Comparison of ENCODE assay signal across 8 mouse cellular contexts in genomic region chrX:138170146-138170545, GRCm38 (mm10). TPM values are rescaled to one million over a fixed set of nuclear protein-coding genes. Genes with fewer than 3 reads are reported as not detected.
A peak's percentile ranks its signal among the peaks of the same experiment; 100 is the strongest.
DNase-seq lines count a peak whose midpoint lies in the region; ATAC-seq lines count a peak whose summit lies in the region.

No protein-coding gene starts in this region.

- no peak overlapping the region for H3K4me2 ChIP-seq in hindbrain, embryonic 13.5 days

- H3K4me1 ChIP-seq in hindbrain, embryonic 10.5 days (replicated peaks) = no peaks in the 10 kb centered on the region
- no peaks in the 10 kb centered on the region for H3K4me1 ChIP-seq in hindbrain, embryonic 13.5 days (replicated peaks)

- no peak overlapping the region for H3K9ac ChIP-seq in hindbrain, embryonic 13.5 days

- WGBS in hindbrain, embryonic 10.5 days = 11% methylated on average over 3 of the region's 3 CpGs
- 16% methylated on average over 3 of the region's 3 CpGs for WGBS in hindbrain, embryonic 13.5 days

- no peaks in the 10 kb centered on the region for H3K36me3 ChIP-seq in hindbrain, embryonic 10.5 days
- H3K36me3 ChIP-seq in hindbrain, embryonic 13.5 days = no peaks in the 10 kb centered on the region

- H3K4me3 ChIP-seq in hindbrain, embryonic 10.5 days = no peak overlapping the region
- H3K4me3 ChIP-seq in hindbrain, embryonic 13.5 days = no peak overlapping the region

- no peak overlapping the region for H3K27ac ChIP-seq in hindbrain, embryonic 10.5 days
- no peak overlapping the region for H3K27ac ChIP-seq in hindbrain, embryonic 13.5 days

- H3K9me3 ChIP-seq in hindbrain, embryonic 10.5 days = no peaks in the 10 kb centered on the region
- no peaks in the 10 kb centered on the region for H3K9me3 ChIP-seq in hindbrain, embryonic 13.5 days

- H3K27me3 ChIP-seq in hindbrain, embryonic 10.5 days (ENCODE audit: insufficient read depth, poor library complexity, severe bottlenecking) = no peaks in the 10 kb centered on the region
- no peaks in the 10 kb centered on the region for H3K27me3 ChIP-seq in hindbrain, embryonic 13.5 days

- DNase-seq in hindbrain, embryonic 10.5 days (ENCODE audit: low spot score) = peak; percentile 2
- DNase-seq in lung, postnatal 10 days = peak; percentile 1
- DNase-seq in lung, postnatal 25 days (ENCODE audit: low spot score) = no peak
- peak; percentile 1 for DNase-seq in c-Kit-positive CD71-negative TER-119-negative erythroid progenitor cells, embryonic 14.5 days (ENCODE audit: low read depth)
- DNase-seq in retina, embryonic 14.5 days (ENCODE audit: low spot score) = peak; percentile 68
- no peak for DNase-seq in spleen, postnatal 10 days (ENCODE audit: low spot score in 2 of 2)
- no peak for DNase-seq in cerebellum, adult 8-10 months

- ATAC-seq in hindbrain, embryonic 13.5 days (ENCODE audit: low FRiP score) = no peak

RNA-seq across cellular contexts. Expression of gene Tex13a, which starts 39.2 kb away (rescaled TPM):
- polyA plus RNA-seq in hindbrain, embryonic 10.5 days (2016; fragmentation: Nextera tagmentation; extraction: Ambion mirVana) = not detected in 2 replicates
- polyA plus RNA-seq in hindbrain, embryonic 13.5 days (2015; fragmentation: Nextera tagmentation; extraction: Ambion mirVana) = not detected in 2 replicates

Comparison
In these comparisons a context has a peak if more than half of its experiments do, and no peak if none do; other contexts are left out.
1. DNase-seq: peak in hindbrain, embryonic 10.5 days (single experiment), lung, postnatal 10 days (single experiment), c-Kit-positive CD71-negative TER-119-negative erythroid progenitor cells, embryonic 14.5 days (single experiment) and retina, embryonic 14.5 days (single experiment); none in lung, postnatal 25 days (single experiment), spleen, postnatal 10 days (0 of 2) and cerebellum, adult 8-10 months (single experiment).